Mouse (Mus musculus): Measurements from ENCODE around the gene Clec2d. TPM values are rescaled to one million over a fixed set of nuclear protein-coding genes. Genes with fewer than 3 reads are reported as not detected.

Gene Clec2d
- total and polyA plus RNA-seq, 3 experiments = 0.50 to 2.8 TPM; not detected in 1

DNA sequence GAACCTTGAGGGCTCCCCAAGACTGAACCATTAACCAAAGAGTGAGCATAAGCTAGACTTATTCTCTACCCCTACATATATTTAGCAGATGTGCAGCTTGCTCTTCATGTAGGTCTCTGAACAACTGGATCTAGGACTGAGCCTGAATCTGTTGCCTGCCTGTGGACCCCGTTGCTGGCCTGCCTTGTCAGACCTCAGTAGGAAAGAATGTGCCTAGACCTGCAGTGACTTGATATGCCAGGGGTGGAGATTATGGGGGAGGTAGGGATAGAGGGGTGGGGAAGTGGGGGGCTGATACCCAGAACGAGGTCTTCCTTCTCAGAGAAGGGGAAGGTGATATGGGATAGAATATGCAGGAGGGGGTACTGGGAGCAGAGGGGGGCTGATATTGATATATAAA is 43.2 kb downstream of the Clec2d start:
- peak overlapping the region; percentile 14; the same call in 1 of the 2 replicates for H3K9ac ChIP-seq (ENCODE audit: control insufficient read depth, low read depth, low read length, poor library complexity, severe bottlenecking)
- peak; percentile 37 for DNase-seq (ENCODE audit: low read depth, low spot score)
- H3K36me3 ChIP-seq (ENCODE audit: control insufficient read depth in 1 of 2, insufficient read depth in 2 of 2, low read length in 2 of 2) = peaks cover 0 to 45% of the 10 kb centered on the region in 2 experiments; a peak in 2 of 4 replicates
- H3K4me3 ChIP-seq (ENCODE audit: control insufficient read depth in 1 of 2, insufficient read depth in 1 of 2, low read depth in 2 of 2, low read length in 2 of 2) = no peak overlapping the region
- no peaks in the 10 kb centered on the region for H3K9me3 ChIP-seq (replicated peaks; ENCODE audit: insufficient read depth, low read length)
- H3K27ac ChIP-seq (ENCODE audit: control insufficient read depth, low read depth, low read length) = peak overlapping the region; percentile 48
- no peaks in the 10 kb centered on the region for H3K27me3 ChIP-seq (ENCODE audit: control insufficient read depth in 1 of 2, insufficient read depth in 2 of 2, low read length in 2 of 2)
- 0 out of 2 replicates have a peak, but pooled peaks have one; percentile 28 for TF ChIP-seq TCF12 (IDR thresholded peaks at IDR 0.05; ENCODE audit: low read depth, low read length)
- no peak for TF ChIP-seq POLR2AphosphoS5 (IDR thresholded peaks at IDR 0.05; ENCODE audit: borderline replicate concordance, low read depth, low read length)
- TF ChIP-seq EP300 (IDR thresholded peaks at IDR 0.05; ENCODE audit: low read depth in 1 of 2, low read length in 2 of 2) = peak in 1 of 2 experiments; percentile 59; a peak in 1 of 4 replicates
- H3K79me2 ChIP-seq (ENCODE audit: control insufficient read depth, insufficient read depth, low read length, poor library complexity) = no peaks in the 10 kb centered on the region
- H3K4me1 ChIP-seq (ENCODE audit: control insufficient read depth in 1 of 2, insufficient read depth in 2 of 2, low read length in 2 of 2) = peaks cover 18 to 38% of the 10 kb centered on the region in 2 experiments

DNA sequence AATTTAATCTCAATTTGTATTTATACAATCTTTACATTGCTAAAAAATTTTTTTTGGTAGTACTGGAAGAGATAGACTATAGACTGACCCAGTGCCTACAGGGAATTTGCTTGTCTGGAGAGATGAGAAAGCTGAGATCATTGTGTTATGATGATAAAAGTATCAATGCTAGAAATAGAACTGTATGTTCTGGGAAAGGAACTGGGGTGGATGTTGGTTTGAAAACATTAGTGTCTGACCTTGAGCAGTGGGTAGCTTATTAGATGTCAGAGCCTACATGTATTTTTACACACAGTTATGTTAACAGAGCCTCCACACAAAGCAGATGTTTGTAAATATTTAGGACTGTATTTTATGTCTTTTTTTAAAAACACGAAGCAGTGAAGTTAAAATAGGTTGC is 43.7 kb downstream of the Clec2d start:
- no peaks in the 10 kb centered on the region for H3K9me3 ChIP-seq (replicated peaks; ENCODE audit: insufficient read depth, low read length)
- no peak overlapping the region; the same call in 1 of the 2 replicates for H3K27ac ChIP-seq (ENCODE audit: control insufficient read depth, low read depth, low read length)
- peaks cover 22 to 38% of the 10 kb centered on the region in 2 experiments for H3K4me1 ChIP-seq (ENCODE audit: control insufficient read depth in 1 of 2, insufficient read depth in 2 of 2, low read length in 2 of 2)
- H3K4me3 ChIP-seq (ENCODE audit: control insufficient read depth in 1 of 2, insufficient read depth in 1 of 2, low read depth in 2 of 2, low read length in 2 of 2) = no peak overlapping the region
- no peak for DNase-seq (ENCODE audit: low read depth, low spot score)
- H3K27me3 ChIP-seq (ENCODE audit: control insufficient read depth in 1 of 2, insufficient read depth in 2 of 2, low read length in 2 of 2) = no peaks in the 10 kb centered on the region
- H3K36me3 ChIP-seq (ENCODE audit: control insufficient read depth in 1 of 2, insufficient read depth in 2 of 2, low read length in 2 of 2) = peaks cover 0 to 45% of the 10 kb centered on the region in 2 experiments; a peak in 2 of 4 replicates
- no peaks in the 10 kb centered on the region for H3K79me2 ChIP-seq (ENCODE audit: control insufficient read depth, insufficient read depth, low read length, poor library complexity)
- H3K9ac ChIP-seq (ENCODE audit: control insufficient read depth, low read depth, low read length, poor library complexity, severe bottlenecking) = no peak overlapping the region; the same call in 1 of the 2 replicates
- no peak for TF ChIP-seq MEF2A (IDR thresholded peaks at IDR 0.05; ENCODE audit: extremely low read depth, insufficient replicate concordance, low read depth, low read length, poor library complexity, severe bottlenecking)
- TF ChIP-seq MYC (IDR thresholded peaks at IDR 0.05; ENCODE audit: low read depth, low read length) = no peak
- no peak for TF ChIP-seq SMC3 (IDR thresholded peaks at IDR 0.05; ENCODE audit: low read depth, low read length)
- no peak for TF ChIP-seq POLR2AphosphoS5 (IDR thresholded peaks at IDR 0.05; ENCODE audit: borderline replicate concordance, low read depth, low read length)
- TF ChIP-seq TBP (IDR thresholded peaks at IDR 0.05; ENCODE audit: low read depth, low read length) = no peak
- TF ChIP-seq RCOR1 (IDR thresholded peaks at IDR 0.05; ENCODE audit: low read depth, low read length) = no peak
- TF ChIP-seq MAFK (IDR thresholded peaks at IDR 0.05; ENCODE audit: borderline replicate concordance, low read depth, low read length) = no peak

DNA sequence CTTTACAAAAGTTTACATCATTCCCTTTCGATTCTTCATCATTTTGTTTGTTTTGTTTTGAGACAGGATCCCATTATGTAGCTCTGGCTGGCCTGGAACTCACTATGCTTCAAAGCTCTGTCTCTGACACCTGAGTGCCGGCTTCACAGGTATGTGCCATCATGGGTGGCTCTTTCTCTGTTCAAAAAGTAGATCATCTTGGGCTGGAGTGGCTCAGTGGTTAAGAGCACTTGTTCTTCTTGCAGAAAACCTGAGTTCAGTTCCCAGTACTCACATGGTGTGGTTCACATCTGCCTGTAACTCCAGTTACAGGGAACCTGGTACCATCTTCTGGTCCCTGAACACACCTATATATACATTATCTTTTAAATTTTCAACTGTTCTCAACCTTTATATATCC is 44.7 kb downstream of the Clec2d start:
- Histone ChIP-seq H3K9ac (ENCODE audit: control insufficient read depth, low read depth, low read length, poor library complexity, severe bottlenecking) (no peak overlapping the region), H3K9me3 (replicated peaks; ENCODE audit: insufficient read depth, low read length) (no peaks in the 10 kb centered on the region), H3K27me3 (ENCODE audit: control insufficient read depth in 1 of 2, insufficient read depth in 2 of 2, low read length in 2 of 2) (no peaks in the 10 kb centered on the region), H3K27ac (ENCODE audit: control insufficient read depth, low read depth, low read length) (no peak overlapping the region), H3K4me1 (ENCODE audit: control insufficient read depth in 1 of 2, insufficient read depth in 2 of 2, low read length in 2 of 2) (peaks cover 24 to 30% of the 10 kb centered on the region in 2 experiments), H3K36me3 (ENCODE audit: control insufficient read depth in 1 of 2, insufficient read depth in 2 of 2, low read length in 2 of 2) (peaks cover 0 to 43% of the 10 kb centered on the region in 2 experiments; a peak in 2 of 4 replicates), H3K4me3 (ENCODE audit: control insufficient read depth in 1 of 2, insufficient read depth in 1 of 2, low read depth in 2 of 2, low read length in 2 of 2) (no peak overlapping the region), H3K79me2 (ENCODE audit: control insufficient read depth, insufficient read depth, low read length, poor library complexity) (no peaks in the 10 kb centered on the region)
- no peak for DNase-seq (ENCODE audit: low read depth, low spot score)
- no peak for TF ChIP-seq NELFE (IDR thresholded peaks at IDR 0.05; ENCODE audit: low read depth, low read length)
- TF ChIP-seq ETS1 (IDR thresholded peaks at IDR 0.05; ENCODE audit: low read depth, low read length) = no peak
- TF ChIP-seq BHLHE40 (IDR thresholded peaks at IDR 0.05; ENCODE audit: borderline replicate concordance, low read depth, low read length) = no peak
- no peak for TF ChIP-seq JUND (IDR thresholded peaks at IDR 0.05; ENCODE audit: low read depth, low read length)
- TF ChIP-seq MAX (IDR thresholded peaks at IDR 0.05; ENCODE audit: low read length) = no peak
- TF ChIP-seq UBTF (IDR thresholded peaks at IDR 0.05; ENCODE audit: borderline replicate concordance, insufficient read depth, low read depth, low read length) = no peak
- TF ChIP-seq POLR2AphosphoS5 (IDR thresholded peaks at IDR 0.05; ENCODE audit: borderline replicate concordance, low read depth, low read length) = no peak
- TF ChIP-seq USF2 (IDR thresholded peaks at IDR 0.05; ENCODE audit: borderline replicate concordance in 1 of 2, insufficient read depth in 1 of 2, low read depth in 1 of 2, low read length in 2 of 2) = no peak
- TF ChIP-seq RCOR1 (IDR thresholded peaks at IDR 0.05; ENCODE audit: low read depth, low read length) = no peak
- no peak for TF ChIP-seq POLR2A (IDR thresholded peaks at IDR 0.05; ENCODE audit: control insufficient read depth in 1 of 2, insufficient read depth in 1 of 2, low read depth in 1 of 2, low read length in 2 of 2, poor library complexity in 1 of 2)
- TF ChIP-seq ZC3H11A (IDR thresholded peaks at IDR 0.05; ENCODE audit: low read depth, low read length) = no peak
- TF ChIP-seq POLR2AphosphoS2 (IDR thresholded peaks at IDR 0.05; ENCODE audit: low read length) = no peak
